Mouse (Mus musculus): ENCODE measurements around the gene Tbc1d14. TPM values are rescaled to one million over a fixed set of nuclear protein-coding genes. Genes with fewer than 3 reads are reported as not detected.
A peak's percentile ranks its signal among the peaks of the same experiment; 100 is the strongest.

The Tbc1d14 gene
- total RNA-seq, 2 experiments from 2014 or later = 13.4 to 14.6 TPM

DNA sequence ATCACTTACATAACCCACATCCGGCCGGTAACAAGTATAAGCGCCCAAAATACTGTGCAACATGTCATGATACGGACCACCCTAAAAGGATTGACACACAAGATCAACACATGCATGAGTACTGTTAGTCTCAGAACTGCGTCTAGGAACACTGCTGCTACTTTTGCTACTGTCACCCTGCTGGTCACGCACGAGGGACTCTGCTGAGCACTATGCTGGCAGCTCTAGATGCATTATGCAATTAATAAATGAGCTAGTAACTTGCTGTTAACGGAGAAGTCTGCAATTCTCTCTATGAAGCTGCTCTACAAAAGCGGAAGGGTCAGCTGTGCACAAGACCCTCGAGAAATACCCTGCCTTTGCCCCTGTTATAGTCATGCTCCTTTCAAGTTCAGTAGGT is 84.7 kb downstream of the Tbc1d14 start:
- no peak for DNase-seq

DNA sequence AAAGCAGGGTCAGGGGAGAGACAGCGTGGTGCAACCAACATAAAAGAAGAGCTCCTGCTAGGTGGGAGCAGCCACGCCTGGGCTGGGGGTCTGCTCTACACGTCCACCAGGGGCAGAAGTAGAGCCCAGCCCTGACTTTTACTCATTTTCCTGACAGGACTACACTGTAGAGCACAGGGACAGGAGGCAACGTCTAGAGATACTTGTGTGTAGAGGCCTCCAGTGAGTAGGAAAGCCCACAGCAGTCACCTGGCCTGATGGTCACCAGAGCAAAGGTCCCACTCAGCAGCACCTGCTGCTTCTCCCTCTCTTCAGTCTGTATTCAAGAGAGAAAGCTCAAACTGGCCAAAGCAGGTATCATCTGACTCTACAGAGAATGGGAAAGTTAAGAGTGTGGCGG is 87.4 kb downstream of the Tbc1d14 start:
- no peak for DNase-seq

- no peak for DNase-seq
These were observed 87.8 kb downstream of the Tbc1d14 start for GRCm38 (mm10) chr5:36505235-36505634.

- DNase-seq = no peak
These were observed 98.4 kb downstream of the Tbc1d14 start for GRCm38 (mm10) chr5:36494709-36495108.

GRCm38 (mm10) chr5:36493919-36494318 is 99.2 kb downstream of the Tbc1d14 start:
- no peak for DNase-seq

DNA sequence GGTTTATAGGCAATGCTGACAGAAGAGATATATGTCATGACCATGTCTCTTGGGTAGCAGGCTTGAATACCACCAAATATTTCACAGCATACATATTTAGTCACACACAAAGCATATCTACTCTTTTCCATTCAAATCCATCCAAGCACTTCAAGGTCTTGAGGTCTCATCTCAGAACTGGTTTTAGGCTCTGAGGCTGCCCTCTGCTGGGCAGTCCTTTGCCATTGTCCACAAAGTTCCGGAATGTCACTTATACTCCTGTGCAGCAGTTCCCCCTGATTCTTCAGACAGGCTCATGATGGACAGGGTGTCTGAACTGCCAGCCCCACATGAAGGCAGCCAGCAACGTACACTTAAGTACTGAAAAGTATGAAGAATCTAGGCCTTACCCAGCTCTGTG is 103.9 kb downstream of the Tbc1d14 start:
- DNase-seq = peak; percentile 42 to 59

DNA sequence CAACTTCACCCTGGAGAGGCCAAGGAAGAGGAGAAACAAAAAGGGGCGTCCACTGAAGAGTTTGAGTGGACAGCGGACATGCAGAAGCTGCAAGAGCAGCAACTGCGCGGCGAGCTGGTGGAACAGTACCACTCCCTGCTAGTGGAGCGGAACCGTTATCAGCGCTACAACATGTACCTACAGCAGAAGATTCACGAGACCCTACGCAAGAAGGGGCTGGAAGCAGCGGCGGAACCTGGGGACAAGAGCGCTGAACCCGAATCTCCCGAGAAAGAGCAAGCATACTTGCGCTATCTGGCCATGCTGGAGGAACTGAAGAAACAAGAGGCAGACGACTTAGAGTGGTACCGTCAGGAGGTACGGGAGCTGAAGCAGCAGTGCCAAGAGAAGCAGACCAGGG is 107.8 kb downstream of the Tbc1d14 start:
- no peak for DNase-seq

GRCm38 (mm10) chr5:36484171-36484990 is 108.7 kb downstream of the Tbc1d14 start, which contains the start of the genes Tada2b and Ccdc96:
TSS of gene Tada2b (minus strand) at chr5:36484285.
TSS of gene Ccdc96 (plus strand) at chr5:36484588.
- peak; percentile 94 to 99 for DNase-seq

DNA sequence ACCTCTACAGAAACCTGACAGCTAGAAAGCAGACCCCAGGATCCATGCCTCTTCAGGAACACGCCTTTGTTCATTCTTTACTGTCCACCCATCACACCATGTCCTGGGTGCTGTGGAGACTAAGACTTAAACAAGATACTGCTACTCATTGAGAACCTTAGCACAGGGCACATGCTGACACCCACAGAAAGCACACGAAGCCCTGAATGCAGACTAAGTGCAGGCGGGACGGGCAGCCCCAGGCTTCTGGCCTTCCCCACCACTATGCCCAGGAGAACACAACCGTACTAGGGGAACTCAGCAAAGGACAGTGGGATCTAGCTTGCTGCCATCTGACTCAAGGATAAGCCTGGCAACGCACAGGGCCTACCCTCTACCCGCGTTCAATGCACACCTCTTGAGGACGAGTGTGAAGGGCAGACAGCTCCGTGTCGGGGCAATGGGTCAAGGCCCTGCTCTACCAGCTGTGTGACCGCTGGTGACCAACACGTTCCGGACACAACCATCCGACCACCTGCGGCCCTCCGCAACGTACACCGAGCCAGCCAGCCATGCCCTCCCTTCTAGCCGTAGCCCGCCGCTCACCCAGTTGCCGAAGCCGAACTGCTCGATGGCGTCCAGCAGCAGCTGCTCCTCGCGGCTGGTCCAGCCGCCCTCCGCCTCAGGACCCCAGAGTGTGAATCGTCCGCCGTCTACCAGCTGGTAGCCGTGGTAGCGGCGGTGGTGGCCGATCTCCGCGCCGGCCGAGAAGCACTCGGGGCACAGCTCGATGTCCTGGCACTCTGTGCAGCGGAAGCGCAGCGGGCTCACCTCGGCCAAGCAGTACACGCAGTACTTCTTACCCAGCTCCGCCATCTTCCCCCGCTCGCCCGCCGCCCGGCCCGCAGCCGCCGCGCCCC is 109.6 kb downstream of the Tbc1d14 start:
- peak in 1 of 2 experiments; percentile 59 for DNase-seq

DNA sequence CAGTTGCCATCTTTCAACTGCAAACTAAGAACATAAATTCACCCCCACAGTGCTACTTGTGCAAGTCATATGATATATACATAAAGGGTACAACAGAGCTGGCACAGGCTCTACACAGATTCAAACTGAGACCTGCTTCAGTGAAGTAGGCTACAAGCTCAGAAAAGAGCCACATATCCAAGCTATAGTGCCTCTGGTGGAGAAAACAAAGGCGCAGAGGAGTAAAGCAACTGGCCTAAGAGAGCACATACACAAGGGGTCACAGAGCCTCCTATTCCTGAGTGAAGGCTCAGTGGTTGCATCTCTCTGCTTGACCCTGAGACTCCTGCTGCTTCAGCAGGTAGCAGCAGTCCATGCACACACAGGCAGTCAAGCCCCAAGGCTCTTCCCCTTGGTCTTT is 112.0 kb downstream of the Tbc1d14 start:
- no peak for DNase-seq

- DNase-seq = peak in 1 of 2 experiments; percentile 18
These were observed 112.7 kb downstream of the Tbc1d14 start for GRCm38 (mm10) chr5:36480398-36480797.

DNA sequence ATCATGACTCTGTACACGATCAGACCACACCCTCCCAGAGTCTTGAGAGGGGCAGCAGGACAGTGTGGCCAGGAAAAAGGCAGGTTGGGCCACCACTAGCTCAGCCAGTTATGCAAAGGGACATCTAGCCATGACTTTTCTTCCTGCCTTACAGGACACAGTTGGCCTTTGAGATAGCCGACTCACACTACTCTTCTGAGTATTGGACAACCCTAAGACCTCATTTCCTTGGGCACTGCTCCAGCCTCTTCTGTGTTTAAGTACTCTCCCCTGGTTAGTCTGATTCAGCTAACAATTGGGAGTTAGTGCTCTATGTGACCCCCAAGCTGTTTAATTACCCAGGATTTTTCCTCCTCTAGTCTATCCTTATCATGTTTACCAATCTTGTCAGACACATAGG is 113.3 kb downstream of the Tbc1d14 start:
- DNase-seq = no peak

DNA sequence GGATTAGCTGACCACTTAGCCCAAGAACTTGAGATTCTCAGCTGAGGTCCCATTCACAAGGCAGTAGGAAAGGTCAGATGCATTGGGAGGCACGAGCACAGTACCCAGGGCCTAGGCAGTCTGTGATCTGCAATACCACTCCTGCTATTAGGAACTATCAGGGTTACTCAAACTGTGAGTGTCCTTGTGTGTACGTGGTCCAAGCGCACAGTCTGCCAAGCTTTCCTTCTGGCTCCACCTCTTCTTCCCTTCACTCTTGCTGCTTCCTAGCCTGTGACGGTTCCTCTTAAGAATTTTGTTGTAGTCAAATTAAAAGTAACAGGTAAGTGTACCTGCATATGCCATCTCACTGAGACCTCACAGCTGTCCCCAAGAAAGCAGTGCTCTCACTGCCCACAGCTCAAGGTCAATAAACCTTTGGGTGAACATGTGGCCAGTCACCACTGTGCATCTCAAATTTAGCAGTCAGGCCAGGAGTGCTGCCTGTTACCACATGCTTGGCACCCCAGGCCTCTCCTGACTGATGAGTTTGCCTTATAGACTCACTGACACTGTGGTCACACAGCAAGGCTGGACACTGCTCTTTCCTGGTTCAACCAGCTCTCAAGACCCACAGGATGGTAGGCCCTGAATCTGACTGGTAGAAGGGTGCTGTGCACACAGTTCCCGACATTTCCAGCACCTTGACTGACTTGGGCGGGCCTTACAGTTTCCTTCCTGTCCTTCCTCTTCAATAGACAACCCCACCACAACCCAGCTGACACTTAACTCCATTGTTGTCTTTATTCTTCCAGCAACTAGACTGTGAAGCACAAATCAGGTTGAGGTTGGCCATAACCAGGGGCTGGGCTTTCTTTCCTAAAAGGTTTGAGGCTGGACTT is 114.3 kb downstream of the Tbc1d14 start:
- peak in 1 of 2 experiments; percentile 28 for DNase-seq

GRCm38 (mm10) chr5:36477486-36477885 is 115.6 kb downstream of the Tbc1d14 start:
- DNase-seq = no peak

DNA sequence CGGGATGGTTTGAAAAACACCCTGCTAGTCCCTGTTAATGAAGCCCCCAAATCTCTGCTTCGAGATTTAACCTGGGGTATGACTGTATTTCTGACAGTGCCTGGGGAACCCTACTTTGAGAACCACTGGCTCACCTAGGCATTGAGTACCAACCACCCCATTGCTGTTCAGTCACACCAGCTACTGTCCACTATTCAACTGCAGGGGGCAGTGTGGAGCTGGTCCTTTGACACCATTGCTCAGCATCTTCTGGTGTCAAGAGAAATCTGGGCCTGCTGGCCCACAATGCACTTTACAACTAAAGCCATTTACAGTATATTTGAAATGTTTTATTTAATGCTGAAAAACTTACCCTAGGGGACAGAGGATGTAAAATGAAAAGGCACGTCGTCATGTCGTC is 118.8 kb downstream of the Tbc1d14 start:
- peak; percentile 56 to 80 for DNase-seq

DNA sequence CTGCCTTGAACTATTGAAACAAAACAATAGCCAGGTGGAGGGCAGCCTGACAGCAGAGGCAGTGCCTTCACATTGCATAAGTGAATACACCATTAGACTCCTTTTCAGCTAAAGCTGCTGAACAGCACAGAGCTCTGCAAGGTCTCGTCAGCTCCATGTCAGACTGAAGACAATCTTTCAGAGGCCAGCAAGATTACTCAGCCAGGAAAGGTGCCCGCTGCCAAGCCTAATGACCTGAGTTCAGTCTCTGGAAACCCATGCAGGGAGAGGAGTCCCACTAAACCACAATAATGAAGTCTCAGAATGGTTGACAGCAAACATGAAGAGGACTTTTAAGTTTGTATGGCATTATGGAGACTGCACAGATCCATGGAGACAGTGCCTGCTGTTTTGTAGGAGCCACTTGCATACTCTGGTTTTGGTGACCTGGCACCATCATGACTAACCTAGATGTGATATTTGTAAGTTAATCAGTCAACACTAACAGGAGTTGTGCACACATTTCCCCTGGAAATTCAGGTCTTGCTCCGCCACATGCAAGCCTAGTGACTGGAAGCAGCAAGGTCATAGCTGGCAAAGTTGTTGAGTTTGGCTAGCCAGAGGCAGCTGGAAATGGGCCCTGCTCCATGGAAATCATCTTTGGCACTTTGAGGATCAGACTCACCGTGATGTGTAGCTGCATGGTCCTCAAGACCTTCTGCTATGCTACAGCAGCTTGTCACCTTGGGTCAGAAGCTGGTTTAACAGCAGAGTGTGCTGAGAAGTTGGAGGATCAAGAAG is 120.0 kb downstream of the Tbc1d14 start:
- no peak for DNase-seq

- no peak for DNase-seq
These were observed 121.9 kb downstream of the Tbc1d14 start for GRCm38 (mm10) chr5:36471206-36471605.

DNA sequence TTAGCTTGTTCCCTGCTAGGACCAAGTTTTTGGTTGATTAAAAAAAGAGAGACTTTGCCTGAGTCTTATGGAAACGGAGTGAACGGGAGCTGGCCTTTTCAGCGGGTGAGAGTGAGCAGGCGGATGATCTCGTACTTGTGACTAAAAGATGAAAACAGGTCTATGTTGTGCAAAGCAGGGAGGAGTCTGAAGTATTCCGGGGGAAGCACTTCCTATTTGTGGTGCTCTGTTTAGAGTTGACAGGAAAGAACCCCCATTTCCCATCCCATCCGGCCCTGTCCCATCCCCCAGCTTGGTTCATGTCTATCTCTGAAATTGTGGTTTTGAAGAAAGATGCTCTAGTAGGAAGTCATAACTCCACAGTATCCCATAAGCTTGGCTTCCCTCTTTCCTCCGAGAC is 127.2 kb downstream of the Tbc1d14 start:
- DNase-seq = no peak

DNA sequence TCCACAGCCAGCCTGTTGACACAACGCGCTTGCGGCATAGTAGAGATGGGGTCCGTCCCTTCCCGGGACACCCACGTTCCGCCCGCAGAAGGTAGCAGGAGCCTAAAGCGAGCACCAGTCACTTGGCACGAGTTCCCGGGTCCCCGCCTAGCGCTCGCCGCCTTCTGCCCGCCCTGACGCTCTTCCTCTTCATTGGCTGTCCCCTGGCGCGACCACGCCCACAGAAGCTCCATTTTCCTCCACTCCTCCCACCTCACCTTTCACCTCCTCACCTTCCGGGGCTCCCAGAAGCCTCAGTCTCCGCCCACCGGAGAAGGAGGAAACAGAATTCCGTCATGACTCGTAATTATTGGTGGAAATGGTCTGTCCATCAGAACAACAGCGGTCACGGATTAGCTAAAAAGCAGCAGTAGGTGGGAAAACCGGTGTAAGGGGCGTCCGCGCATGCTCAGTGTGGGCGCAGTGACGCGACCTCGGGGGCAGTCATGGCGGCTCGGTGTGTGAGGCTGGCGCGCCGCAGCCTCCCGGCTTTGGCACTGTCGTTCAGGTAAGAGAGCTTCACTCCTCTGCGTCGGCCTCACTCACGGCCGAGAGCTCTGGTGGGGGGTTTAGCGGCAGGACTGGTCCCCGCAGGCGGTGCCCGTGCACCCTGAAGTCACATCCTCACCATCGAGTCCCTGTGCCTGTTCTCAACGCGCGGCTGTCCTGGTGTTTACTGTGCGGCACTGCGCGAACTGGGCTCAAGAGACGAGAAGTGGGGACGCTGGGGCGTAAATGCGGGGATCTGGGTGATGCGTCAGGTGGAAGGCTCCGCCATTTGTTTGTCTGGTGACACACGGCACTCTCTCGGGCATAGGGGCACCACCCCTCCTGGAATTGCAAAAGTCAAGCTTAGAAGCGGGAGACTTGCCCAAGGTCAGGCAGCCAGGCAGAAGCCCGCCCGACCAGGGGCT is 128.1 kb downstream of the Tbc1d14 start, which contains the start of gene Grpel1:
Gene Grpel1 (plus strand): TSS at position 290 of the 953 bp plus-strand sequence.
- peak; percentile 98 to 100 for DNase-seq

DNA sequence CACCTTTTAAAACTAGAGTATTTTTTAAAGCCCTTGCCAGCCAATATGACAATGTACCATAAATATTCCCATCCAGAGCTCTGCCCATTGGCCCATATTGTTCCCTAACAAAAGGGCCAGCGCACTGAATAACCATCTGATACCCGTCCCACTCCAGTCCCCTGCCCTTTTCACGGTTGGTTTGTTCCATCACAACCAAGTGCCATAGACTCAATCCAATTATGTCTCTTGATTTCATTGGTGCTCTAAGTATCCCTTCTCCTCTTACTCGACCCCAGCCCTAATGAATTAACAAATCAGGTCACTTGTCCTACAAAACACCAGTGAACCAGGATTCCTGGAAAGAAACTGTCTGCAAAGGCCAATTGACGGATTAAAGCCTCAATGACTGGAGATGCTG is 129.7 kb downstream of the Tbc1d14 start:
- no peak for DNase-seq

All from heart, adult 18-20 months (tissue).